Mouse (Mus musculus) lung, embryonic 14.5 days (tissue): ENCODE measurements around the gene Il23a. TPM values are rescaled to one million over a fixed set of nuclear protein-coding genes. Genes with fewer than 3 reads are reported as not detected.

Source experiments
- ATAC-seq: fragments of 200-750 bp; cut with Nextera tagmentation; 2 replicates; pipeline ENCODE4 v1.8.0; 2017; ENCODE audit warnings: mild to moderate bottlenecking, moderate TSS enrichment, moderate library complexity; ENCODE audit not compliant: insufficient read depth
- DNase-seq: peaks from one replicate; pipeline ENCODE4 v3.0.0-alpha.2; 2015
- H3K27ac ChIP-seq: fragments of 300-500 bp; sonication (generic); 2 replicates; pipeline ENCODE4 v1.5.1; 2014; ENCODE audit warnings: low read depth, mild to moderate bottlenecking, moderate library complexity
- H3K27me3 ChIP-seq: fragments of 300-500 bp; sonication (generic); 2 replicates; pipeline ENCODE4 v1.6.1; 2014; ENCODE audit warnings: low read length, control low read depth; ENCODE audit not compliant: insufficient read depth
- H3K36me3 ChIP-seq: fragments of 300-500 bp; sonication (generic); 2 replicates; pipeline ENCODE4 v1.6.1; 2014; ENCODE audit warnings: control low read depth; ENCODE audit not compliant: insufficient read depth
- H3K4me1 ChIP-seq: fragments of 300-500 bp; sonication (generic); 2 replicates; pipeline ENCODE4 v1.6.1; 2014; ENCODE audit warnings: antibody characterized with exemption, control low read depth; ENCODE audit not compliant: insufficient read depth
- H3K4me2 ChIP-seq: fragments of 300-500 bp; sonication (generic); 2 replicates; pipeline ENCODE4 v1.6.1; 2014; ENCODE audit warnings: mild to moderate bottlenecking
- H3K4me3 ChIP-seq: fragments of 300-500 bp; sonication (generic); 2 replicates; pipeline ENCODE4 v1.5.1; 2014; ENCODE audit warnings: low read depth, low read length
- H3K9ac ChIP-seq: fragments of 300-500 bp; sonication (generic); 2 replicates; pipeline ENCODE4 v1.6.1; 2014
- H3K9me3 ChIP-seq: fragments of 300-500 bp; sonication (generic); 2 replicates; pipeline ENCODE4 v1.6.1; 2016; ENCODE audit warnings: low read depth, low read length, control low read depth
- CTCF ChIP-seq: IDR thresholded peaks from 2 replicates; pipeline ENCODE4 v1.5.1; 2016; ENCODE audit warnings: antibody characterized with exemption, low read depth
- WGBS: fragments of 180-500 bp; shearing (Covaris S2); extraction: QIAGEN DNeasy Blood & Tissue Kit; methylation state at CpG from one replicate; pipeline ENCODE4 v1.1.7; 2014; 5-methylcytosine and 5-hydroxymethylcytosine counted together
- polyA plus RNA-seq: library from polyadenylated mRNA; unstranded; fragments of >200 nt; fragmentation: Nextera tagmentation; extraction: Ambion mirVana; gene quantifications from 2 replicates; pipeline ENCODE4 v1.2.1, GENCODE M21; 2014

Il23a gene
- polyA plus RNA-seq, 1 experiment from 2014 or later = 0.17 TPM

GRCm38 (mm10) chr10:128326825-128327224 is 28.3 kb upstream of the Il23a start:
- ATAC-seq = no peak
- no peak overlapping the region for H3K9ac ChIP-seq
- no peak overlapping the region for H3K4me3 ChIP-seq
- TF ChIP-seq CTCF = no peak
- WGBS = 92% methylated on average over 8 of the region's 8 CpGs
- H3K4me2 ChIP-seq = no peak overlapping the region
- H3K27me3 ChIP-seq = no peaks in the 10 kb centered on the region
- no peak overlapping the region for H3K27ac ChIP-seq
- H3K36me3 ChIP-seq = peaks cover 38% of the 10 kb centered on the region
- H3K9me3 ChIP-seq = no peaks in the 10 kb centered on the region
- H3K4me1 ChIP-seq = peaks cover 5% of the 10 kb centered on the region; the same call in 1 of the 2 replicates
- no peak for DNase-seq

- 0 out of 2 replicates have a peak overlapping the region, but pooled peaks have one; percentile 96 for H3K27ac ChIP-seq
Measured at GRCm38 (mm10) chr10:128323516-128323915, 25.0 kb upstream of the Il23a start.

GRCm38 (mm10) chr10:128322141-128323108 is 23.9 kb upstream of the Il23a start, which contains the start of gene Cnpy2:
Gene Cnpy2 (plus strand): TSS chr10:128322459.
- peak; percentile 94 for ATAC-seq
- TF ChIP-seq CTCF = no peak
- WGBS = under 1% methylated on average over 40 of the region's 40 CpGs

More at GRCm38 (mm10) chr10:128323516-128323915, 25.0 kb upstream of the Il23a start:
- Histone ChIP-seq H3K4me2 (peak overlapping the region; percentile 92), H3K27me3 (no peaks in the 10 kb centered on the region), H3K36me3 (peaks cover 58% of the 10 kb centered on the region), H3K9ac (peak overlapping the region; percentile 94), H3K4me3 (peak overlapping the region; percentile 71), H3K4me1 (peaks cover 5% of the 10 kb centered on the region; the same call in 1 of the 2 replicates), H3K9me3 (no peaks in the 10 kb centered on the region)
- DNase-seq (no peak), ATAC-seq (no peak)
- no peak for TF ChIP-seq CTCF
- 74% methylated on average over 8 of the region's 8 CpGs for WGBS

GRCm38 (mm10) chr10:128321641-128322040 is 23.1 kb upstream of the Il23a start:
- no peak for DNase-seq
- peaks cover 56% of the 10 kb centered on the region for H3K36me3 ChIP-seq

More at GRCm38 (mm10) chr10:128322141-128323108, 23.9 kb upstream of the Il23a start, which contains the start of gene Cnpy2:
- H3K4me2 ChIP-seq = peak within 1 kb of the TSS; percentile 92
- H3K4me3 ChIP-seq = peak within 1 kb of the TSS; percentile 71
- no peaks in the 10 kb centered on the region for H3K27me3 ChIP-seq
- H3K36me3 ChIP-seq = peaks cover 58% of the 10 kb centered on the region
- H3K9me3 ChIP-seq = no peaks in the 10 kb centered on the region
- peak within 1 kb of the TSS; percentile 96 for H3K27ac ChIP-seq
- H3K4me1 ChIP-seq = peaks cover 5% of the 10 kb centered on the region; the same call in 1 of the 2 replicates
- peak; percentile 97 for DNase-seq
- peak within 1 kb of the TSS; percentile 94 for H3K9ac ChIP-seq

GRCm38 (mm10) chr10:128315578-128315977 is 17.0 kb upstream of the Il23a start:
- H3K4me1 ChIP-seq = no peaks in the 10 kb centered on the region

More at GRCm38 (mm10) chr10:128321641-128322040, 23.1 kb upstream of the Il23a start:
- Histone ChIP-seq H3K9ac (peak overlapping the region; percentile 94), H3K4me2 (peak overlapping the region; percentile 92), H3K4me3 (peak overlapping the region; percentile 71), H3K9me3 (no peaks in the 10 kb centered on the region), H3K27me3 (no peaks in the 10 kb centered on the region), H3K4me1 (peaks cover 5% of the 10 kb centered on the region; the same call in 1 of the 2 replicates), H3K27ac (peak overlapping the region; percentile 96)
- no peak for TF ChIP-seq CTCF
- no peak for ATAC-seq
- WGBS = 60% methylated on average over 12 of the region's 12 CpGs

GRCm38 (mm10) chr10:128310902-128311301 is 12.3 kb upstream of the Il23a start:
- ATAC-seq (no peak), DNase-seq (no peak)
- Histone ChIP-seq H3K36me3 (peaks cover 72% of the 10 kb centered on the region), H3K4me1 (peaks cover 4% of the 10 kb centered on the region), H3K27ac (no peak overlapping the region), H3K9me3 (no peaks in the 10 kb centered on the region), H3K4me3 (no peak overlapping the region), H3K9ac (no peak overlapping the region), H3K4me2 (no peak overlapping the region), H3K27me3 (no peaks in the 10 kb centered on the region)
- no peak for TF ChIP-seq CTCF
- 62% methylated on average over 4 of the region's 4 CpGs for WGBS

More at GRCm38 (mm10) chr10:128315578-128315977, 17.0 kb upstream of the Il23a start:
- Histone ChIP-seq H3K27me3 (no peaks in the 10 kb centered on the region), H3K9me3 (no peaks in the 10 kb centered on the region), H3K4me2 (no peak overlapping the region), H3K9ac (no peak overlapping the region), H3K4me3 (no peak overlapping the region), H3K27ac (no peak overlapping the region), H3K36me3 (peaks cover 81% of the 10 kb centered on the region)
- no peak for ATAC-seq
- DNase-seq = no peak
- TF ChIP-seq CTCF = no peak
- 91% methylated on average over 8 of the region's 8 CpGs for WGBS

- Histone ChIP-seq H3K27ac (peak overlapping the region; percentile 42; the same call in 1 of the 2 replicates), H3K36me3 (peaks cover 71% of the 10 kb centered on the region), H3K4me2 (no peak overlapping the region), H3K9ac (no peak overlapping the region; the same call in 1 of the 2 replicates), H3K4me1 (peaks cover 4% of the 10 kb centered on the region), H3K4me3 (no peak overlapping the region), H3K27me3 (no peaks in the 10 kb centered on the region), H3K9me3 (no peaks in the 10 kb centered on the region)
- 40% methylated on average over 11 of the region's 11 CpGs for WGBS
- no peak for TF ChIP-seq CTCF
- DNase-seq (peak; percentile 71), ATAC-seq (peak; percentile 57)
Measured at GRCm38 (mm10) chr10:128310177-128310576, 11.6 kb upstream of the Il23a start.
